Mouse (Mus musculus): ENCODE measurements around the gene Cchcr1. TPM values are rescaled to one million over a fixed set of nuclear protein-coding genes. Genes with fewer than 3 reads are reported as not detected.
A peak's percentile ranks its signal among the peaks of the same experiment; 100 is the strongest.

The Cchcr1 gene
- polyA plus RNA-seq, 1 experiment from 2014 or later = 11.4 TPM

DNA sequence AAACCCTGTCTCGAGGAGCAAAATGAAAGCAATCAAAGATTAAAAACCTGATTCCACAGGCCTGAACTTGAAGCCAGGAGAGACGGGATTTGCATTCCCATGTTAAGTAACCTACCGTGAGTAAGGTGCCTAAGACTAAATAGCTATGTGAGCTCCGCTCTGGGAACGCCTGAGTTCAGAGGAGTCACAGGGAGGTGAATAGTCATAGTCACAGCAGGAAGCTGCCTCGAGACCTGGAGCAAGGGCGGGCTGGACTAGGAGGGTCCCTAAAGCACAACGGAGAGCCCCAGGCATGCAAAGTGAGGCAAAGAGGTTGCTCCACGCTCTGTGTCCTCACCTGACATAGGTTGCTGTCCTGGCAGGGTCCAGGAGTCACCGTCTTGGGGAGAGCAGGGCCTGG lies 22.6 kb downstream of the Cchcr1 start:
- no peak overlapping the region for H3K9ac ChIP-seq (replicated peaks; ENCODE audit: low read length)
- WGBS = 62% methylated on average over 10 of the region's 10 CpGs
- ATAC-seq (replicated peaks; ENCODE audit: insufficient number of reproducible peaks, low FRiP score, low TSS enrichment, low read depth) = no peak
- H3K4me1 ChIP-seq (ENCODE audit: control insufficient read depth, insufficient read depth, low read length) = no peaks in the 10 kb centered on the region
- no peak for DNase-seq (ENCODE audit: low spot score)
- no peak overlapping the region for H3K27ac ChIP-seq (replicated peaks; ENCODE audit: low read depth, low read length)
- H3K36me3 ChIP-seq (replicated peaks; ENCODE audit: control insufficient read depth, insufficient read depth, low read depth, low read length) = no peaks in the 10 kb centered on the region
- no peaks in the 10 kb centered on the region for H3K9me3 ChIP-seq (replicated peaks; ENCODE audit: control insufficient read depth, low read length)
- no peaks in the 10 kb centered on the region for H3K27me3 ChIP-seq (ENCODE audit: control insufficient read depth, insufficient read depth, low read length)
- no peak overlapping the region for H3K4me2 ChIP-seq (ENCODE audit: low read depth, low read length)
- H3K4me3 ChIP-seq (ENCODE audit: low read depth, low read length) = no peak overlapping the region

GRCm38 (mm10) chr17:35542761-35543411 lies 26.0 kb downstream of the Cchcr1 start:
- no peak for ATAC-seq (replicated peaks; ENCODE audit: insufficient number of reproducible peaks, low FRiP score, low TSS enrichment, low read depth)
- Histone ChIP-seq H3K4me2 (ENCODE audit: low read depth, low read length) (no peak overlapping the region), H3K27ac (replicated peaks; ENCODE audit: low read depth, low read length) (no peak overlapping the region), H3K4me1 (ENCODE audit: control insufficient read depth, insufficient read depth, low read length) (no peaks in the 10 kb centered on the region), H3K36me3 (replicated peaks; ENCODE audit: control insufficient read depth, insufficient read depth, low read depth, low read length) (no peaks in the 10 kb centered on the region), H3K27me3 (ENCODE audit: control insufficient read depth, insufficient read depth, low read length) (no peaks in the 10 kb centered on the region), H3K9me3 (replicated peaks; ENCODE audit: control insufficient read depth, low read length) (no peaks in the 10 kb centered on the region), H3K9ac (replicated peaks; ENCODE audit: low read length) (no peak overlapping the region), H3K4me3 (ENCODE audit: low read depth, low read length) (no peak overlapping the region)
- 85% methylated on average over 15 of the region's 15 CpGs for WGBS
- DNase-seq (ENCODE audit: low spot score) = no peak

- DNase-seq (ENCODE audit: low spot score) = no peak
- Histone ChIP-seq H3K9me3 (replicated peaks; ENCODE audit: control insufficient read depth, low read length) (no peaks in the 10 kb centered on the region), H3K4me1 (ENCODE audit: control insufficient read depth, insufficient read depth, low read length) (no peaks in the 10 kb centered on the region), H3K27me3 (ENCODE audit: control insufficient read depth, insufficient read depth, low read length) (no peaks in the 10 kb centered on the region), H3K27ac (replicated peaks; ENCODE audit: low read depth, low read length) (no peak overlapping the region), H3K4me3 (ENCODE audit: low read depth, low read length) (no peak overlapping the region), H3K4me2 (ENCODE audit: low read depth, low read length) (no peak overlapping the region), H3K36me3 (replicated peaks; ENCODE audit: control insufficient read depth, insufficient read depth, low read depth, low read length) (no peaks in the 10 kb centered on the region), H3K9ac (replicated peaks; ENCODE audit: low read length) (no peak overlapping the region)
- 54% methylated on average over 14 of the region's 14 CpGs for WGBS
- no peak for ATAC-seq (replicated peaks; ENCODE audit: insufficient number of reproducible peaks, low FRiP score, low TSS enrichment, low read depth)
These were observed 26.5 kb downstream of the Cchcr1 start for GRCm38 (mm10) chr17:35543412-35543861.

- 82% methylated on average over 6 of the region's 6 CpGs for WGBS
- no peak for DNase-seq (ENCODE audit: low spot score)
- no peak overlapping the region for H3K27ac ChIP-seq (replicated peaks; ENCODE audit: low read depth, low read length)
- no peaks in the 10 kb centered on the region for H3K4me1 ChIP-seq (ENCODE audit: control insufficient read depth, insufficient read depth, low read length)
- no peak for ATAC-seq (replicated peaks; ENCODE audit: insufficient number of reproducible peaks, low FRiP score, low TSS enrichment, low read depth)
- H3K4me3 ChIP-seq (ENCODE audit: low read depth, low read length) = no peak overlapping the region
- no peaks in the 10 kb centered on the region for H3K27me3 ChIP-seq (ENCODE audit: control insufficient read depth, insufficient read depth, low read length)
- no peak overlapping the region for H3K9ac ChIP-seq (replicated peaks; ENCODE audit: low read length)
- no peak overlapping the region for H3K4me2 ChIP-seq (ENCODE audit: low read depth, low read length)
- H3K9me3 ChIP-seq (replicated peaks; ENCODE audit: control insufficient read depth, low read length) = no peaks in the 10 kb centered on the region
- H3K36me3 ChIP-seq (replicated peaks; ENCODE audit: control insufficient read depth, insufficient read depth, low read depth, low read length) = no peaks in the 10 kb centered on the region
These were observed 27.1 kb downstream of the Cchcr1 start for GRCm38 (mm10) chr17:35544001-35544400.

DNA sequence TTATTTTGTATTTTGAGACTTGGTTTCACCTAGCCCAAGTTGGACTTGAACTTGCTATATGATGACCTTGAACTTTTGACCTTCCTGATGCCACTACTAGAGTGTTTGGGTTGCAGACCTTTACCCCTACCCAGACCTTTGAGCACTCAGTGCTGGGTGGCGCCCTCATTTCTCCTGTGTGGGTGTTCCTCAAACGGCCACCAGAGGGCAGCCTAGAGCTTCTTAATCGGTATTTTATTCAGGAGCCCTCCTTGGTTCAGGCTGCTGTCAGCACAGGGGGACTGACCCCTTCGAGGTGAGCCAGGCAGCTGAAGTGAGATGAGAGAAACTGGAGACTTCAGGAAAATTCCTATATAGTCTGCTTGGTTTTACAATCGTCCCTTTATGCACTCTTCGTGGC lies 27.8 kb downstream of the Cchcr1 start:
- Histone ChIP-seq H3K4me3 (ENCODE audit: low read depth, low read length) (no peak overlapping the region), H3K9ac (replicated peaks; ENCODE audit: low read length) (no peak overlapping the region), H3K4me1 (ENCODE audit: control insufficient read depth, insufficient read depth, low read length) (no peaks in the 10 kb centered on the region), H3K4me2 (ENCODE audit: low read depth, low read length) (no peak overlapping the region), H3K27me3 (ENCODE audit: control insufficient read depth, insufficient read depth, low read length) (no peaks in the 10 kb centered on the region), H3K9me3 (replicated peaks; ENCODE audit: control insufficient read depth, low read length) (no peaks in the 10 kb centered on the region), H3K36me3 (replicated peaks; ENCODE audit: control insufficient read depth, insufficient read depth, low read depth, low read length) (no peaks in the 10 kb centered on the region), H3K27ac (replicated peaks; ENCODE audit: low read depth, low read length) (no peak overlapping the region)
- 42% methylated on average over 6 of the region's 6 CpGs for WGBS
- ATAC-seq (replicated peaks; ENCODE audit: insufficient number of reproducible peaks, low FRiP score, low TSS enrichment, low read depth) (peak; percentile 50; the same call in 1 of the 2 replicates), DNase-seq (ENCODE audit: low spot score) (peak; percentile 72)

- DNase-seq (ENCODE audit: low spot score) (no peak), ATAC-seq (replicated peaks; ENCODE audit: insufficient number of reproducible peaks, low FRiP score, low TSS enrichment, low read depth) (no peak)
- H3K27ac ChIP-seq (replicated peaks; ENCODE audit: low read depth, low read length) = no peak overlapping the region
- no peak overlapping the region for H3K4me3 ChIP-seq (ENCODE audit: low read depth, low read length)
- no peaks in the 10 kb centered on the region for H3K9me3 ChIP-seq (replicated peaks; ENCODE audit: control insufficient read depth, low read length)
- H3K4me2 ChIP-seq (ENCODE audit: low read depth, low read length) = no peak overlapping the region
- no peak overlapping the region for H3K9ac ChIP-seq (replicated peaks; ENCODE audit: low read length)
- WGBS = 60% methylated on average over 2 of the region's 2 CpGs
- H3K27me3 ChIP-seq (ENCODE audit: control insufficient read depth, insufficient read depth, low read length) = no peaks in the 10 kb centered on the region
- H3K36me3 ChIP-seq (replicated peaks; ENCODE audit: control insufficient read depth, insufficient read depth, low read depth, low read length) = no peaks in the 10 kb centered on the region
- no peaks in the 10 kb centered on the region for H3K4me1 ChIP-seq (ENCODE audit: control insufficient read depth, insufficient read depth, low read length)
These were observed 30.6 kb downstream of the Cchcr1 start for GRCm38 (mm10) chr17:35547465-35547864.

GRCm38 (mm10) chr17:35548636-35549035 lies 31.7 kb downstream of the Cchcr1 start:
- no peaks in the 10 kb centered on the region for H3K27me3 ChIP-seq (ENCODE audit: control insufficient read depth, insufficient read depth, low read length)
- H3K9me3 ChIP-seq (replicated peaks; ENCODE audit: control insufficient read depth, low read length) = no peaks in the 10 kb centered on the region
- H3K9ac ChIP-seq (replicated peaks; ENCODE audit: low read length) = no peak overlapping the region
- 22% methylated on average over 5 of the region's 5 CpGs for WGBS
- H3K4me3 ChIP-seq (ENCODE audit: low read depth, low read length) = no peak overlapping the region
- H3K4me1 ChIP-seq (ENCODE audit: control insufficient read depth, insufficient read depth, low read length) = no peaks in the 10 kb centered on the region
- no peaks in the 10 kb centered on the region for H3K36me3 ChIP-seq (replicated peaks; ENCODE audit: control insufficient read depth, insufficient read depth, low read depth, low read length)
- no peak overlapping the region for H3K4me2 ChIP-seq (ENCODE audit: low read depth, low read length)
- no peak overlapping the region for H3K27ac ChIP-seq (replicated peaks; ENCODE audit: low read depth, low read length)
- no peak for ATAC-seq (replicated peaks; ENCODE audit: insufficient number of reproducible peaks, low FRiP score, low TSS enrichment, low read depth)
- no peak for DNase-seq (ENCODE audit: low spot score)

GRCm38 (mm10) chr17:35549437-35550142 lies 32.7 kb downstream of the Cchcr1 start:
- Histone ChIP-seq H3K9me3 (replicated peaks; ENCODE audit: control insufficient read depth, low read length) (no peaks in the 10 kb centered on the region), H3K4me2 (ENCODE audit: low read depth, low read length) (no peak overlapping the region), H3K4me1 (ENCODE audit: control insufficient read depth, insufficient read depth, low read length) (no peaks in the 10 kb centered on the region), H3K27ac (replicated peaks; ENCODE audit: low read depth, low read length) (no peak overlapping the region), H3K9ac (replicated peaks; ENCODE audit: low read length) (no peak overlapping the region; the same call in 1 of the 2 replicates), H3K36me3 (replicated peaks; ENCODE audit: control insufficient read depth, insufficient read depth, low read depth, low read length) (no peaks in the 10 kb centered on the region), H3K27me3 (ENCODE audit: control insufficient read depth, insufficient read depth, low read length) (no peaks in the 10 kb centered on the region), H3K4me3 (ENCODE audit: low read depth, low read length) (no peak overlapping the region)
- 47% methylated on average over 15 of the region's 15 CpGs for WGBS
- no peak for ATAC-seq (replicated peaks; ENCODE audit: insufficient number of reproducible peaks, low FRiP score, low TSS enrichment, low read depth)
- DNase-seq (ENCODE audit: low spot score) = no peak

Data from embryonic facial prominence, embryonic 11.5 days (tissue).